Mouse (Mus musculus) heart, postnatal 0 days (tissue): ENCODE data around the gene Cdc14a. TPM values are rescaled to one million over a fixed set of nuclear protein-coding genes. Genes with fewer than 3 reads are reported as not detected.

ENCODE experiments used
- ATAC-seq: fragments of 200-750 bp; cut with Nextera tagmentation; 2 replicates; pipeline ENCODE4 v1.8.0; 2017; ENCODE audit warnings: low read depth, moderate number of reproducible peaks, moderate library complexity; ENCODE audit not compliant: insufficient read depth
- DNase-seq: peaks from one replicate; pipeline ENCODE4 v3.0.0-alpha.2; 2016; ENCODE audit warnings: low spot score
- H3K27ac ChIP-seq: fragments of 300-500 bp; sonication (generic); 2 replicates; pipeline ENCODE4 v1.5.1; 2014; ENCODE audit warnings: low read depth, mild to moderate bottlenecking
- H3K27me3 ChIP-seq: fragments of 300-500 bp; sonication (generic); 2 replicates; pipeline ENCODE4 v1.6.1; 2014; ENCODE audit warnings: low read length, mixed read lengths; ENCODE audit not compliant: control insufficient read depth, insufficient read depth
- H3K36me3 ChIP-seq: fragments of 300-500 bp; sonication (generic); replicated peaks from 2 replicates; pipeline ENCODE4 v1.6.1; 2014; ENCODE audit warnings: low read length, mixed read lengths; ENCODE audit not compliant: control insufficient read depth, insufficient read depth
- H3K4me1 ChIP-seq: fragments of 300-500 bp; sonication (generic); 2 replicates; pipeline ENCODE4 v1.6.1; 2014; ENCODE audit warnings: antibody characterized with exemption; ENCODE audit not compliant: control insufficient read depth, insufficient read depth
- H3K4me2 ChIP-seq: fragments of 300-500 bp; sonication (generic); 2 replicates; pipeline ENCODE4 v1.6.1; 2014; ENCODE audit warnings: low read depth, mild to moderate bottlenecking, low read length, moderate library complexity
- H3K4me3 ChIP-seq: fragments of 300-500 bp; sonication (generic); 2 replicates; pipeline ENCODE4 v1.5.1; 2014; ENCODE audit warnings: low read depth, low read length
- H3K9ac ChIP-seq: fragments of 300-500 bp; sonication (generic); replicated peaks from 2 replicates; pipeline ENCODE4 v1.6.1; 2014; ENCODE audit warnings: low read depth, low read length, mixed read lengths
- H3K9me3 ChIP-seq: fragments of 300-500 bp; sonication (generic); replicated peaks from 2 replicates; pipeline ENCODE4 v1.6.1; 2016; ENCODE audit warnings: low read length; ENCODE audit not compliant: control insufficient read depth
- CTCF ChIP-seq: IDR thresholded peaks from 2 replicates; pipeline ENCODE4 v1.5.1; 2016; ENCODE audit warnings: antibody characterized with exemption, control low read depth, low read depth
- EP300 ChIP-seq: IDR thresholded peaks from 2 replicates; pipeline ENCODE4 v1.6.1; 2016; ENCODE audit warnings: antibody characterized with exemption, low read depth
- WGBS: fragments of 180-500 bp; shearing (Covaris S2); extraction: QIAGEN DNeasy Blood & Tissue Kit; methylation state at CpG from one replicate; pipeline ENCODE4 v1.1.7; 2014; 5-methylcytosine and 5-hydroxymethylcytosine counted together
- polyA plus RNA-seq: library from polyadenylated mRNA; unstranded; fragments of >200 nt; fragmentation: Nextera tagmentation; extraction: Ambion mirVana; gene quantifications from 2 replicates; pipeline ENCODE4 v1.2.1, GENCODE M21; 2015
- total RNA-seq: library from RNA; depleted of rRNA; stranded (reverse); fragments of >200 nt; gene quantifications from 2 replicates; pipeline ENCODE4 v1.2.3, GENCODE M21; 2014; ENCODE audit warnings: low replicate concordance

Cdc14a gene
- total and polyA plus RNA-seq, 2 experiments from 2014 or later: 2.5 to 6.1 TPM

- Histone ChIP-seq H3K9me3 (no peaks in the 10 kb centered on the region), H3K27ac (no peak overlapping the region), H3K4me1 (no peaks in the 10 kb centered on the region), H3K4me2 (no peak overlapping the region), H3K4me3 (no peak overlapping the region), H3K36me3 (peaks cover 13% of the 10 kb centered on the region; the same call in 1 of the 2 replicates), H3K9ac (no peak overlapping the region), H3K27me3 (no peaks in the 10 kb centered on the region)
- DNase-seq (no peak), ATAC-seq (no peak)
- TF ChIP-seq EP300 (no peak), CTCF (no peak)
- 79% methylated on average over 6 of the region's 6 CpGs for WGBS
Measured at GRCm38 (mm10) chr3:116281663-116282062, 142.2 kb downstream of the Cdc14a start.

- Histone ChIP-seq H3K4me2 (no peak overlapping the region), H3K4me1 (no peaks in the 10 kb centered on the region), H3K27me3 (no peaks in the 10 kb centered on the region), H3K9me3 (no peaks in the 10 kb centered on the region), H3K36me3 (peaks cover 13% of the 10 kb centered on the region; the same call in 1 of the 2 replicates), H3K4me3 (no peak overlapping the region), H3K9ac (no peak overlapping the region), H3K27ac (no peak overlapping the region)
- no peak for TF ChIP-seq CTCF
- TF ChIP-seq EP300: no peak
- DNase-seq (no peak), ATAC-seq (no peak)
- 78% methylated on average over 8 of the region's 8 CpGs for WGBS
Measured at GRCm38 (mm10) chr3:116277146-116277545, 146.7 kb downstream of the Cdc14a start.

GRCm38 (mm10) chr3:116271679-116272078, 152.2 kb downstream of the Cdc14a start:
- Histone ChIP-seq H3K4me3 (no peak overlapping the region), H3K9me3 (no peaks in the 10 kb centered on the region), H3K27ac (no peak overlapping the region), H3K9ac (no peak overlapping the region), H3K36me3 (no peaks in the 10 kb centered on the region), H3K4me2 (no peak overlapping the region), H3K27me3 (no peaks in the 10 kb centered on the region), H3K4me1 (no peaks in the 10 kb centered on the region)
- DNase-seq: no peak
- 86% methylated on average over 6 of the region's 6 CpGs for WGBS
- no peak for ATAC-seq
- TF ChIP-seq EP300 (no peak), CTCF (no peak)

- no peaks in the 10 kb centered on the region for H3K4me1 ChIP-seq
- no peak for TF ChIP-seq CTCF
- no peak for TF ChIP-seq EP300
- WGBS: 98% methylated on average over 2 of the region's 2 CpGs
- H3K27me3 ChIP-seq: no peaks in the 10 kb centered on the region
- no peak overlapping the region for H3K27ac ChIP-seq
- H3K4me2 ChIP-seq: no peak overlapping the region
- no peak overlapping the region for H3K4me3 ChIP-seq
- DNase-seq (no peak), ATAC-seq (peak; percentile 24; the same call in 1 of the 2 replicates)
- no peak overlapping the region for H3K9ac ChIP-seq
- H3K36me3 ChIP-seq: no peaks in the 10 kb centered on the region
- H3K9me3 ChIP-seq: no peaks in the 10 kb centered on the region
Measured at GRCm38 (mm10) chr3:116267036-116267654, 156.7 kb downstream of the Cdc14a start.

- WGBS: 75% methylated on average over 3 of the region's 3 CpGs
- ATAC-seq (no peak), DNase-seq (no peak)
- TF ChIP-seq EP300: no peak
- no peak for TF ChIP-seq CTCF
- no peak overlapping the region for H3K27ac ChIP-seq
- H3K9ac ChIP-seq: no peak overlapping the region
- no peaks in the 10 kb centered on the region for H3K36me3 ChIP-seq
- H3K9me3 ChIP-seq: no peaks in the 10 kb centered on the region
- H3K4me3 ChIP-seq: no peak overlapping the region
- no peaks in the 10 kb centered on the region for H3K27me3 ChIP-seq
- H3K4me2 ChIP-seq: no peak overlapping the region
- H3K4me1 ChIP-seq: no peaks in the 10 kb centered on the region
Measured at GRCm38 (mm10) chr3:116266360-116266759, 157.5 kb downstream of the Cdc14a start.

GRCm38 (mm10) chr3:116263977-116264376, 159.9 kb downstream of the Cdc14a start:
- Histone ChIP-seq H3K9ac (no peak overlapping the region), H3K4me2 (no peak overlapping the region), H3K4me1 (no peaks in the 10 kb centered on the region), H3K9me3 (no peaks in the 10 kb centered on the region), H3K27me3 (no peaks in the 10 kb centered on the region), H3K36me3 (no peaks in the 10 kb centered on the region), H3K4me3 (no peak overlapping the region), H3K27ac (no peak overlapping the region)
- no peak for DNase-seq
- no peak for ATAC-seq
- WGBS: 91% methylated on average over 1 of the region's 1 CpGs
- TF ChIP-seq CTCF (no peak), EP300 (no peak)
